ENCODE assay signal across 10 mouse cellular contexts in genomic region chr13:36696351-36696771, GRCm38 (mm10). TPM values are rescaled to one million over a fixed set of nuclear protein-coding genes. Genes with fewer than 3 reads are reported as not detected.
A peak's percentile ranks its signal among the peaks of the same experiment; 100 is the strongest.
DNase-seq lines count a peak whose midpoint lies in the region; ATAC-seq and TF ChIP-seq lines count a peak whose summit lies in the region.
"Had no signal": no experiment of that assay in that cellular context is flagged by ENCODE, and none has a peak within 500 bp of the region (broad histone marks: within the 10 kb centered on the region; RNA-seq: fewer than 3 reads in every experiment).

No protein-coding gene starts in this region.

- no peaks in the 10 kb centered on the region for H3K9me3 ChIP-seq in kidney, embryonic 15.5 days (replicated peaks)
- H3K9me3 ChIP-seq in heart, embryonic 15.5 days (replicated peaks) = no peaks in the 10 kb centered on the region
- H3K9me3 ChIP-seq in hindbrain, embryonic 14.5 days (ENCODE audit: control insufficient read depth, low read length) = no peaks in the 10 kb centered on the region
- H3K9me3 ChIP-seq: embryonic facial prominence, embryonic 13.5 days; neural tube, embryonic 13.5 days had no signal

- no peak overlapping the region for H3K9ac ChIP-seq in kidney, embryonic 15.5 days
- no peak overlapping the region for H3K9ac ChIP-seq in heart, embryonic 15.5 days
- no peak overlapping the region for H3K9ac ChIP-seq in hindbrain, embryonic 14.5 days
- H3K9ac ChIP-seq: embryonic facial prominence, embryonic 13.5 days; neural tube, embryonic 13.5 days had no signal

- no peak for ATAC-seq in kidney, embryonic 15.5 days (replicated peaks; ENCODE audit: low FRiP score)
- ATAC-seq in heart, embryonic 15.5 days (replicated peaks; ENCODE audit: insufficient number of reproducible peaks, insufficient read depth, low FRiP score, low read depth) = no peak
- ATAC-seq in hindbrain, embryonic 14.5 days (ENCODE audit: low FRiP score) = no peak
- no peak for ATAC-seq in megakaryocyte progenitor cell, adult 5-6 weeks (replicated peaks; ENCODE audit: poor library complexity)

- TF ChIP-seq CTCF in kidney, adult 2 months (conservative IDR thresholded peaks at IDR 0.05; ENCODE audit: insufficient read depth, insufficient read length, low read depth, low read length) = no peak

- no peaks in the 10 kb centered on the region for H3K36me3 ChIP-seq in kidney, adult 2 months (ENCODE audit: control insufficient read depth, insufficient read depth, low read length)
- no peaks in the 10 kb centered on the region for H3K36me3 ChIP-seq in kidney, embryonic 15.5 days
- no peaks in the 10 kb centered on the region for H3K36me3 ChIP-seq in heart, embryonic 15.5 days
- H3K36me3 ChIP-seq in hindbrain, embryonic 14.5 days (replicated peaks; ENCODE audit: control insufficient read depth, insufficient read depth) = no peaks in the 10 kb centered on the region
- H3K36me3 ChIP-seq: embryonic facial prominence, embryonic 13.5 days; neural tube, embryonic 13.5 days had no signal

- H3K27me3 ChIP-seq in kidney, adult 2 months (replicated peaks; ENCODE audit: control insufficient read depth, insufficient read depth, low read length) = no peaks in the 10 kb centered on the region
- H3K27me3 ChIP-seq in kidney, embryonic 15.5 days = no peaks in the 10 kb centered on the region
- H3K27me3 ChIP-seq in heart, embryonic 15.5 days = no peaks in the 10 kb centered on the region
- H3K27me3 ChIP-seq in hindbrain, embryonic 14.5 days (ENCODE audit: control insufficient read depth, insufficient read depth, low read length) = no peaks in the 10 kb centered on the region
- H3K27me3 ChIP-seq: embryonic facial prominence, embryonic 13.5 days; neural tube, embryonic 13.5 days had no signal

- H3K27ac ChIP-seq in kidney, adult 2 months (ENCODE audit: insufficient read depth, low read depth, low read length) = 0 out of 2 replicates have a peak overlapping the region, but pooled peaks have one; percentile 12
- no peak overlapping the region for H3K27ac ChIP-seq in kidney, embryonic 15.5 days
- no peak overlapping the region for H3K27ac ChIP-seq in heart, embryonic 15.5 days
- no peak overlapping the region for H3K27ac ChIP-seq in hindbrain, embryonic 14.5 days
- H3K27ac ChIP-seq: embryonic facial prominence, embryonic 13.5 days; neural tube, embryonic 13.5 days had no signal

- 75% methylated on average over 8 of the region's 8 CpGs for WGBS in kidney, adult 2 months
- 81% methylated on average over 8 of the region's 8 CpGs for WGBS in kidney, embryonic 15.5 days
- 59% methylated on average over 8 of the region's 8 CpGs for WGBS in heart, embryonic 15.5 days
- 92% methylated on average over 8 of the region's 8 CpGs for WGBS in hindbrain, embryonic 14.5 days

- no peak for TF ChIP-seq POLR2A in kidney, adult 2 months (IDR thresholded peaks at IDR 0.05; ENCODE audit: low read depth, low read length)

- no peaks in the 10 kb centered on the region for H3K4me1 ChIP-seq in kidney, adult 2 months (ENCODE audit: control insufficient read depth, insufficient read depth, low read length)
- no peaks in the 10 kb centered on the region for H3K4me1 ChIP-seq in kidney, embryonic 15.5 days
- H3K4me1 ChIP-seq in heart, embryonic 15.5 days (replicated peaks) = peaks cover 7% of the 10 kb centered on the region
- no peaks in the 10 kb centered on the region for H3K4me1 ChIP-seq in hindbrain, embryonic 14.5 days (replicated peaks; ENCODE audit: control insufficient read depth, insufficient read depth, low read length)
- H3K4me1 ChIP-seq: embryonic facial prominence, embryonic 13.5 days; neural tube, embryonic 13.5 days had no signal

- DNase-seq in kidney, adult 2 months = peak; percentile 34
- peak; percentile 19 to 48 for DNase-seq in adrenal gland, postnatal 4 days (ENCODE audit: low spot score in 2 of 2)
- peak; percentile 15 for DNase-seq in lung, postnatal 25 days (ENCODE audit: low spot score)
- no peak for DNase-seq in spleen, adult 12 weeks (ENCODE audit: low spot score)
- DNase-seq in hindbrain, embryonic 14.5 days (ENCODE audit: low spot score) = no peak

- no peak overlapping the region for H3K4me3 ChIP-seq in kidney, adult 2 months (ENCODE audit: insufficient read depth, low read depth, low read length)
- H3K4me3 ChIP-seq in kidney, embryonic 15.5 days (replicated peaks) = no peak overlapping the region
- H3K4me3 ChIP-seq in heart, embryonic 15.5 days = no peak overlapping the region
- no peak overlapping the region for H3K4me3 ChIP-seq in hindbrain, embryonic 14.5 days (replicated peaks; ENCODE audit: low read length)
- H3K4me3 ChIP-seq: embryonic facial prominence, embryonic 13.5 days; neural tube, embryonic 13.5 days had no signal

- no peak overlapping the region for H3K4me2 ChIP-seq in kidney, embryonic 15.5 days
- H3K4me2 ChIP-seq in heart, embryonic 15.5 days = peak overlapping the region; percentile 16; the same call in 1 of the 2 replicates
- H3K4me2 ChIP-seq in hindbrain, embryonic 14.5 days (replicated peaks) = no peak overlapping the region
- H3K4me2 ChIP-seq: embryonic facial prominence, embryonic 13.5 days; neural tube, embryonic 13.5 days had no signal

RNA-seq across cellular contexts. Expression of gene Nrn1, which starts 38.6 kb away (rescaled TPM):
- 0.34 and 0.48 TPM in 2 replicates for polyA plus RNA-seq in kidney, adult 2 months (2012; rRNA removed)
- 1.9 and 2.1 TPM in 2 replicates for polyA plus RNA-seq in kidney, embryonic 15.5 days (2015; fragmentation: Nextera tagmentation; extraction: Ambion mirVana)
- 10 to 100 TPM in 1 of 2 experiments, 1 to 10 TPM in 1; 3.5 to 17.2 TPM for total RNA-seq in adrenal gland, postnatal 4 days (2021)
- 2.3 TPM in 2 replicates for polyA plus RNA-seq in heart, embryonic 15.5 days (2015; fragmentation: Nextera tagmentation; extraction: Ambion mirVana)
- 64.6 and 83.7 TPM in 2 replicates for polyA plus RNA-seq in hindbrain, embryonic 14.5 days (2014; fragmentation: Nextera tagmentation; extraction: Ambion mirVana)
- not detected in 2 replicates for total RNA-seq in megakaryocyte progenitor cell, adult 5-6 weeks (2015)
- not detected in 2 replicates for total RNA-seq in megakaryocyte progenitor cell, adult 5-6 weeks (2017)

Comparison
In these comparisons a context has a peak if more than half of its experiments do, and no peak if none do; other contexts are left out.
1. DNase-seq: peak in kidney, adult 2 months (single experiment), adrenal gland, postnatal 4 days (2 of 2) and lung, postnatal 25 days (single experiment); none in spleen, adult 12 weeks (single experiment) and hindbrain, embryonic 14.5 days (single experiment).
2. RNA of gene Nrn1, which starts 38.6 kb away (polyA plus RNA-seq): 64.6 to 83.7 TPM in hindbrain, embryonic 14.5 days; 2.3 TPM in heart, embryonic 15.5 days, 1.9 to 2.1 TPM in kidney, embryonic 15.5 days and 0.34 to 0.48 TPM in kidney, adult 2 months; every median in the first group is over 10 times any median in the second.